Mouse (Mus musculus): ENCODE measurements around the gene Ptch1. TPM values are rescaled to one million over a fixed set of nuclear protein-coding genes. Genes with fewer than 3 reads are reported as not detected.

The Ptch1 gene
- polyA plus RNA-seq, 1 experiment from 2014 or later, result 9.7 TPM

DNA sequence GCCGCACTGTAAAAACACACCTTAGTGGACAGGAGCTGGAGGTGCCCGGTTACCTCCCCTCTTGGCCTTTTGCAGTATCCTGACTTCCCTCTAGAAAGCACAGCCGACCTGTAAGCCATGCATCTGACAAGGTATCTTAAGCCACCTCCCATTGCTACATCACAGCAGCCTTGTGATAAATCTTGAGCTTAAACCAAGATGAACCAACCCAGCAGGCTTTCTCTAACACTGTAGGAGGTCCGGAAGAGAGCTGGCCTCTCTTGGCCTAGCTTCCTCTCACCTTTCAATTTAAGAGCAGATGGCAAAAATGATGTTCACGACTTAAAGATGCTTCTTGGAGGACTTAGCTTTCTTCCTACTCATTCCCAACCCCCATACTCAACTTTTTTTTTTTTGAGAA, 17.5 kb downstream of the Ptch1 start:
- Histone ChIP-seq H3K27ac (ENCODE audit: low read depth, low read length) (peak overlapping the region; percentile 17; the same call in 1 of the 2 replicates), H3K4me1 (ENCODE audit: control insufficient read depth, insufficient read depth, low read length) (peaks cover 69% of the 10 kb centered on the region), H3K36me3 (ENCODE audit: control insufficient read depth, insufficient read depth, low read length) (no peaks in the 10 kb centered on the region), H3K4me2 (ENCODE audit: low read length) (peak overlapping the region; percentile 37; the same call in 1 of the 2 replicates), H3K9me3 (replicated peaks; ENCODE audit: control insufficient read depth, low read length) (no peaks in the 10 kb centered on the region), H3K9ac (ENCODE audit: low read length) (no peak overlapping the region; the same call in 1 of the 2 replicates), H3K27me3 (replicated peaks; ENCODE audit: control insufficient read depth, insufficient read depth, low read length) (peaks cover 5% of the 10 kb centered on the region; the same call in 1 of the 2 replicates), H3K4me3 (ENCODE audit: low read depth, low read length) (no peak overlapping the region)
- DNase-seq (ENCODE audit: low spot score) (no peak), ATAC-seq (no peak)
- WGBS, result 40% methylated on average over 5 of the region's 5 CpGs

DNA sequence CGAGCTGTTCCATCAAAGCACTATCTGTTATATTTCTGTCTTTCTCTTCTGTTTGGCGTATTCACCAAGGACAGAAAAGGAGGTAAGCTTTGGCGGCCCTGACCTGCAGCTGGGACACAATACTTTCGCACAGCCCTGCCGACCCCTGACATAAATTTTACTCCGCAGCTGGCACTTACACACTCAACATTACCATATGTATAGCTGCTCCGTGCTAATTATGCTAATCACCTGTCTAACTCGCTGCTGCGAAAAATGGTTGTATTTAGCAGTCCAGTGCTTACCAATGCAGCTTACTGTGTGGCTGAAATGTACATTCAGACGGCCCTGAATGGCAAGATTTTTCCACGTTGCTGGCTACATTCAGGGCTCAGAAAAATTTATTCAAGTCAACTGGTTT, 18.8 kb downstream of the Ptch1 start:
- peak; percentile 89 for ATAC-seq
- peak; percentile 93 for DNase-seq (ENCODE audit: low spot score)
- Histone ChIP-seq H3K4me2 (ENCODE audit: low read length) (peak overlapping the region; percentile 37), H3K4me1 (ENCODE audit: control insufficient read depth, insufficient read depth, low read length) (peaks cover 63% of the 10 kb centered on the region), H3K36me3 (ENCODE audit: control insufficient read depth, insufficient read depth, low read length) (no peaks in the 10 kb centered on the region), H3K27me3 (replicated peaks; ENCODE audit: control insufficient read depth, insufficient read depth, low read length) (peaks cover 5% of the 10 kb centered on the region; the same call in 1 of the 2 replicates), H3K27ac (ENCODE audit: low read depth, low read length) (peak overlapping the region; percentile 65), H3K4me3 (ENCODE audit: low read depth, low read length) (no peak overlapping the region), H3K9ac (ENCODE audit: low read length) (no peak overlapping the region; the same call in 1 of the 2 replicates), H3K9me3 (replicated peaks; ENCODE audit: control insufficient read depth, low read length) (no peaks in the 10 kb centered on the region)
- 4% methylated on average over 11 of the region's 11 CpGs for WGBS

DNA sequence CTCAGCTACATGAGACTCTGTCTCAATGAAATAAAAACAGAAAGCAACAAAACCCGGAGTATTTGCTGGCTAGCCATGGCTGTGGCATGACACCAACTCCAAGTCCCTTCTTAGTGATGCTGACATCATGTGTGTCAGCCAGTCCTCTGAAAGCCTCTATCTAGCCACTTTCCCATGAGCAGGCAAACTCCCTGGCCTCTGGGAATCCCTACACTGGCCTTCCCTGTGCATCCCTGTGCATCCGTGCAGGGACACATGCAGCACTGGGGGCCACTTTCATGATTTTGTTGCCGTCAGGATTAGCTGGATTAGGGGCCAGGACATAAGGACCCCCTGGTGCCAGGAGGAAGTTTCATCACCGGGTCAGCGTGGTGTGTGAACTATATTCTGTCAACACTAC, 20.0 kb downstream of the Ptch1 start:
- Histone ChIP-seq H3K27ac (ENCODE audit: low read depth, low read length) (0 out of 2 replicates have a peak overlapping the region, but pooled peaks have one; percentile 34), H3K36me3 (ENCODE audit: control insufficient read depth, insufficient read depth, low read length) (no peaks in the 10 kb centered on the region), H3K4me3 (ENCODE audit: low read depth, low read length) (no peak overlapping the region), H3K9ac (ENCODE audit: low read length) (0 out of 2 replicates have a peak overlapping the region, but pooled peaks have one; percentile 9), H3K27me3 (replicated peaks; ENCODE audit: control insufficient read depth, insufficient read depth, low read length) (0 out of 2 replicates have a peak, but pooled peaks cover 7% of the 10 kb centered on the region), H3K9me3 (replicated peaks; ENCODE audit: control insufficient read depth, low read length) (no peaks in the 10 kb centered on the region), H3K4me1 (ENCODE audit: control insufficient read depth, insufficient read depth, low read length) (peaks cover 67% of the 10 kb centered on the region), H3K4me2 (ENCODE audit: low read length) (peak overlapping the region; percentile 37; the same call in 1 of the 2 replicates)
- 26% methylated on average over 5 of the region's 5 CpGs for WGBS
- DNase-seq (ENCODE audit: low spot score), result no peak
- ATAC-seq, result no peak

DNA sequence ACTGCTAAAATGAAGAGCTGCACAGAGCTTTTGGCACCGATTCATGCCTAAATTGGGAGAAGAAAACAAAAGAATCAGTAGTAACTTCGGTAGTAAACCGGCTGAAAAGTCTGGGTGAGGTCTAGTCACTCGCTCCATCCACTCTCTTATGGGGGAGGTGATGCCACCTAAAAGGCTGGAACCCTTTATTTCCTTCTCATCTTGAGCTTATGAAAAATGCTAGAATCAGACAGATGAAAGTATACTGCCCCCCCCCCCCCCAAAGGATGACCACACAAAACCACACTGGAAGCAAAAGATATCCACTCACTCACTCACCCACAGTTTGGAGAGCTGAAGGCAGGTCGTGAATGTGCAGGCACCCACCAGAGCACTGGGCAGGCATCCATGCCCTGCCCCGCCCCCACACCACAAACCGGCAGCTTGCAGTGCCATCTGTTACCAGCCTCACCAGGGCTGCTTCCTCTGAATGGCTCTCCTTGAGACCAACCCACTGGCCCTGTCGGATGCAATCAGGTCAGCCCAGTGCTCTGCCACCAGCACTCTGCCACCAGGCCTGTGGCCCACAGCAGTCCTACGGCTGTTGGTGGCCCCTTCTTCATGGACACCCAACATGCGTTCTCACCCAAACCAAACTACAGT, 21.0 kb downstream of the Ptch1 start:
- Histone ChIP-seq H3K4me1 (ENCODE audit: control insufficient read depth, insufficient read depth, low read length) (peaks cover 61% of the 10 kb centered on the region), H3K9ac (ENCODE audit: low read length) (peak overlapping the region; percentile 32; the same call in 1 of the 2 replicates)
- WGBS, result 24% methylated on average over 10 of the region's 10 CpGs

DNA sequence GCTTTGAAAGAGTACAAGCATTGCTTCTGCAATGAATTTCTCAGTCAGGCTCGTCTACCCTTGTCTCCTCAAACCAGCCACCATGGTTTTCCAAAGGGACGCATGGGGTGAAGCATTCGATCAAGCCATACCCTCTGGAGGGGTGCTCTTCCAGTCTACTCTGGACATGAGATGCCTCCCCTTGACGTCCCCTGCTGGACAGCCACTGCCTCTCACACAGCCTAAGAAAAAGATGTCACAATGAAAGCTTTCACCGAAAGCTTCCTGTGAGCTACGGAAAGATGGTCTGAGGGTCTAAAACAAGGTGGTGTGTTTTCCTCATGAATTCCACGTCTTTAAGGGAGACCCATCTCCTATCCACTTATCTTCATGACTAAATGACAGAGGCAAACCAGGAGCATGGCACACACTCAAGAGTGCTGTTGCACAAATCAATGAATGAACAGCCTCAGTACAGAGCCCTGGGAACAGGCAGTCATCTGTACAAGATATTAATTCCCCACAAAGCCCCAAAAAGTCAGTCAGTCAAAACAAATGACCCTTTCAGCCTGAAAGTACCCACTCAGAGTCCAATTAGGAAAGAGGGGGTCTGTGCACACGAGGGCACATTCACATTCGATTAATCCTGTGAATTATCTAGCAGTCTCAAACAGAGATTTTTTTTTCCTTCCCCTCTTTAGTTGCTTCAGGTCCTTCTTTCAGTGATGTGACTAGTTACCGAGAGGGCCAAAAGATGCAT, 21.7 kb downstream of the Ptch1 start:
- no peaks in the 10 kb centered on the region for H3K36me3 ChIP-seq (ENCODE audit: control insufficient read depth, insufficient read depth, low read length)
- DNase-seq (ENCODE audit: low spot score), result peak; percentile 57
- no peak for ATAC-seq
- no peak overlapping the region for H3K9ac ChIP-seq (ENCODE audit: low read length)
- 0 out of 2 replicates have a peak, but pooled peaks cover 5% of the 10 kb centered on the region for H3K27me3 ChIP-seq (replicated peaks; ENCODE audit: control insufficient read depth, insufficient read depth, low read length)
- H3K27ac ChIP-seq (ENCODE audit: low read depth, low read length), result peak overlapping the region; percentile 76; the same call in 1 of the 2 replicates
- no peaks in the 10 kb centered on the region for H3K9me3 ChIP-seq (replicated peaks; ENCODE audit: control insufficient read depth, low read length)
- peak overlapping the region; percentile 20; the same call in 1 of the 2 replicates for H3K4me2 ChIP-seq (ENCODE audit: low read length)
- no peak overlapping the region for H3K4me3 ChIP-seq (ENCODE audit: low read depth, low read length)
- peaks cover 54% of the 10 kb centered on the region for H3K4me1 ChIP-seq (ENCODE audit: control insufficient read depth, insufficient read depth, low read length)
- WGBS, result 31% methylated on average over 10 of the region's 10 CpGs

More for the DNA sequence above, 21.0 kb downstream of the Ptch1 start:
- peak; percentile 69 for ATAC-seq
- no peak overlapping the region for H3K4me3 ChIP-seq (ENCODE audit: low read depth, low read length)
- H3K4me2 ChIP-seq (ENCODE audit: low read length), result peak overlapping the region; percentile 20
- peak; percentile 86 for DNase-seq (ENCODE audit: low spot score)
- H3K27me3 ChIP-seq (replicated peaks; ENCODE audit: control insufficient read depth, insufficient read depth, low read length), result 0 out of 2 replicates have a peak, but pooled peaks cover 7% of the 10 kb centered on the region
- peak overlapping the region; percentile 76 for H3K27ac ChIP-seq (ENCODE audit: low read depth, low read length)
- H3K9me3 ChIP-seq (replicated peaks; ENCODE audit: control insufficient read depth, low read length), result no peaks in the 10 kb centered on the region
- no peaks in the 10 kb centered on the region for H3K36me3 ChIP-seq (ENCODE audit: control insufficient read depth, insufficient read depth, low read length)

DNA sequence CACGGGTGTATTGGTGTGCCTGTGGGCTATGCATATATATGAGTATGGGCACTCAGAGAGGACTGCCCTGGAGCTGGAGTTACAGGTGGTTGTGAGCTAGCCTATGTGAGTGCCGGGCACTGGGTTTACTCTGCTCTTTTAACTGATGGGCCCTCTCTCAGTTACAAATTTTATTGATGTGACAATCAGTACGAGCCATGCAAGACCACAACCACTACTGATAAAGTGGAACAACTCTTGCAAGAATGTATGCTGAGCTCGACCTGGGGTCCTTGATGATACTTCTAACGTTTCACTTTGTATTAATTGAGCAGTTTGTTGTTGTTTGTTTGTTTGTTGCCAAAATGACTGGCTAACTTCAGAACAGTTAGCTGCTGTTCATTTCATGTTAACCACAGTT, 23.0 kb downstream of the Ptch1 start:
- no peak overlapping the region for H3K4me3 ChIP-seq (ENCODE audit: low read depth, low read length)
- peaks cover 53% of the 10 kb centered on the region for H3K4me1 ChIP-seq (ENCODE audit: control insufficient read depth, insufficient read depth, low read length)
- no peak overlapping the region for H3K4me2 ChIP-seq (ENCODE audit: low read length)
- 0 out of 2 replicates have a peak, but pooled peaks cover 2% of the 10 kb centered on the region for H3K27me3 ChIP-seq (replicated peaks; ENCODE audit: control insufficient read depth, insufficient read depth, low read length)
- DNase-seq (ENCODE audit: low spot score) (no peak), ATAC-seq (no peak)
- H3K9ac ChIP-seq (ENCODE audit: low read length), result no peak overlapping the region
- H3K27ac ChIP-seq (ENCODE audit: low read depth, low read length), result no peak overlapping the region
- no peaks in the 10 kb centered on the region for H3K36me3 ChIP-seq (ENCODE audit: control insufficient read depth, insufficient read depth, low read length)
- H3K9me3 ChIP-seq (replicated peaks; ENCODE audit: control insufficient read depth, low read length), result no peaks in the 10 kb centered on the region
- 83% methylated on average over 5 of the region's 5 CpGs for WGBS

DNA sequence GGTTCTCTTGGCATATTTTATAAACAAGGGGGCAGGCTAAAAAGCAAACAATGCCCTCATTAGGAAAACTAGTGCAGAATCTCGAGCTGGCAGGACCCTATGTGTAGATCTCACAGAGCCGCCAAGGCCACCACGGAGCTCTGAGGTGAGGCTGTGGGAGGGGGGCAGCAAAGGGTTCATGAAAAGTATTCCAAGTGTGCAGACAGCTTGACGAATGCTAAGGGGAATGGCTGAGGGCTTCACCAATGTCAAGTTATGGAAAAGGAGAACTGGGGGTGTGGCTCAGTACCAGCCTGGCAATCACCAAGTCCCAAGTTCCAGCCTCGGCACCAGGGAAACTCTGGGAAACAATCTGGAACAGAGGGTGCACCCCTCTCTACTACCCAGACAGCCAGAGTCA, 24.2 kb downstream of the Ptch1 start:
- Histone ChIP-seq H3K4me2 (ENCODE audit: low read length) (no peak overlapping the region), H3K27me3 (replicated peaks; ENCODE audit: control insufficient read depth, insufficient read depth, low read length) (0 out of 2 replicates have a peak, but pooled peaks cover 2% of the 10 kb centered on the region), H3K4me3 (ENCODE audit: low read depth, low read length) (no peak overlapping the region), H3K9ac (ENCODE audit: low read length) (no peak overlapping the region), H3K36me3 (ENCODE audit: control insufficient read depth, insufficient read depth, low read length) (no peaks in the 10 kb centered on the region), H3K27ac (ENCODE audit: low read depth, low read length) (no peak overlapping the region), H3K4me1 (ENCODE audit: control insufficient read depth, insufficient read depth, low read length) (peaks cover 51% of the 10 kb centered on the region), H3K9me3 (replicated peaks; ENCODE audit: control insufficient read depth, low read length) (no peaks in the 10 kb centered on the region)
- WGBS, result 35% methylated on average over 5 of the region's 5 CpGs
- ATAC-seq (no peak), DNase-seq (ENCODE audit: low spot score) (no peak)

DNA sequence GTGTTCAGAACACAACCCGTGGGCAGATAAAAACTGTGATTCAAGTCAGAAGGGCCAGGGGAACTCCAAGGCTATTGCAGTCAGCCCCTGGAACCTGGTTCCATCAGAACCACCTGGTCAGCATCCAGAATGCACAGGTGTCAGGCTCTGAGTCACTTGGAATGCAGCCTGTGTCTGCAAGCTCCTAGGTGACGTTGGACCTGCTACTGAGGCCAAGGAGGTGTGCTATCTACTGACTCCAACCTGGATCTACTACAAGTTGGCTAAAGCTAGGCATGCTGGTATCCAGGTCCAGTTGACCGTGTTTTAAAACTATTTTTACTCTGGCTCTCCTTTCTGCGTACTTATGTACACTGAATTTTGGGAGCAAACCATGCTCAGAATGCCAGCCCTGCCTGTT, 24.8 kb downstream of the Ptch1 start:
- 0 out of 2 replicates have a peak, but pooled peaks cover 2% of the 10 kb centered on the region for H3K27me3 ChIP-seq (replicated peaks; ENCODE audit: control insufficient read depth, insufficient read depth, low read length)
- H3K27ac ChIP-seq (ENCODE audit: low read depth, low read length), result no peak overlapping the region
- 91% methylated on average over 4 of the region's 4 CpGs for WGBS
- H3K9ac ChIP-seq (ENCODE audit: low read length), result no peak overlapping the region
- H3K36me3 ChIP-seq (ENCODE audit: control insufficient read depth, insufficient read depth, low read length), result no peaks in the 10 kb centered on the region
- peaks cover 53% of the 10 kb centered on the region for H3K4me1 ChIP-seq (ENCODE audit: control insufficient read depth, insufficient read depth, low read length)
- ATAC-seq, result no peak
- no peak for DNase-seq (ENCODE audit: low spot score)
- H3K4me3 ChIP-seq (ENCODE audit: low read depth, low read length), result no peak overlapping the region
- H3K4me2 ChIP-seq (ENCODE audit: low read length), result no peak overlapping the region
- H3K9me3 ChIP-seq (replicated peaks; ENCODE audit: control insufficient read depth, low read length), result no peaks in the 10 kb centered on the region
